Mouse (Mus musculus) A20 (cell line): Measurements from ENCODE around the gene Ints5.

Experiments
- DNase-seq: peaks from one replicate; pipeline ENCODE4 v3.0.0-alpha.2; 2011; ENCODE audit warnings: low read depth, low spot score

Gene Ints5

DNA sequence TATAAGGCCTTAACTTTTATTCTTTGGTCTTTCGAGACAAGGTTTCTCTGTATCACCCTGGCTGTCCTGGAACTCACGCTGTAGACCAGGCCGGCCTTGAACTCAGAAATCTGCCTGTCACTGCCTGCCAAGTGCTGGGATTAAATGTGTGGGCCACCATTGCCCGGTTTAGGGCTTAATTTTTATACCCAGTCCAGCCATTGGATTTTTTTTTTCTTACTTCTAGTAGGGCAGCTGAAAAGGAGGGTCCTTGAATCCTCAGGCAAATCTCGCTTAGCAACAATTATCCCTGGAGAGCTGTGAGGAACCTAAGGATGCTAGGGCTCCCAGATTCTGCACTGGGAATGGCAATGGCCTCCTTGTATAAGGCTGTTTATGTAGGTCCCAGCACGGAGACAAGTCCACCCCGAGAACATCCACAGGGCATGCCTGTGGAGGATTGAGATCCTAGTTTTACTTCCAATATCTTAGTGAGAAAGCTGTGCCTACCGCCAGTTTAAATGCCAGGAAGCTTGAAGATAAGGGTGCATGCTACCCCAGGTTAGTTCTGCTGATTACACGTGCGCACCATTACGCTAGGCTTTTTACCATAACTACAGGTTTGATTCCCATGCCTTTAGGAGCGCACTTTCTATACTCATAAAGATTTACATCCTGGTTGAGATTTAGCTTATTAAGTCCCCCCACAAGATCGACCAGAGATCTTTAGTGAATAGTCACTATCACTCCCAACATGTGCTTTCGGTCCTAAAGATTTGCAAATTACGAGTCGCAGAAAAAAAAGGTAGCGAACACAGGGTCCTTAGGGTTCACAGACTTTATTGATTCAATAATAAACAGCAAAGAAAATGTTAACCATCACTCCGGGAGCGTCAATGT is 5.0 kb upstream of the Ints5 start:
- DNase-seq = peak; percentile 47

DNA sequence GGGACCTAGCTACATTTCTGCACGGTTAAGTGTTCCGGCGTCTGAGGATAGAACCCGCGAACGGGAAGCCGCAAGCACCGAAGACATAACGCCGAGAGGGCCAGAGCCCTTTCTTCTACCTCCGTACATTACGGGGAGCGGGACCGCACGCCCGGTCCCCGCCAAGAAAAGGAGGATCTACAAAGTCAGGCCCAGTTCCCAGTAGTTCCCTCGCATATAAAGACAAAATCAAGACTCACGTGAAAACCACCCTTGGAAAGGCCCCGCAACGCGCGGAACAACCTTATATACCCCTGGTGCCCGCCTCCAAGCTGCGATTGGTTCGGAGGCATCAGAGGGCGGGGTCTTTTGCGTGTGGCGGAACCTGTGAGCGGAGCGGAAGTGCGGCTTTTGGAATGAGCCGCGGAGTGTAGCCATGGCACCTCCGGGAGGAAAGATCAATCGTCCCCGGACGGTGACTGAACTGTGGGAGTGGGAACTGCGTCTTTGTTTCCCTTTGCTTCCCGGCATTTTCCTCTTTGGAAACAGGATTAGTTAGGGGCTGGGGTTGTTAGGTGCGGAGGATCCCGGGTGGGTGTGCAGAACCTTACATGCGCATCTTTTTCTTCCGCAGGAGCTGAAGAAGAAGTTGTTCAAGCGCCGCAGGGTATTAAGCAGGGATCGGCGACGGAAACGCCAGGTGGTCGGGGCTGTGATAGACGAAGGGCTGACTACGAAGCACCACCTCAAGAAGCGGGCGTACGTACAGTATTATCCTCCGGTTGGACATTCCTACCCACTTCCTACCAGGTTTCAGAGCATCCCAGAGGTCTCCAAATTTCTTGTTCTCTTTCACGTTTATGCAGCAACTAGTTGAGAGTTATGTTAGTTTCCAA is 4.1 kb upstream of the Ints5 start, which contains the start of the genes 1810009A15Rik and Gm49416:
1810009A15Rik (plus strand) TSS at position 343 of the 875 bp plus-strand sequence.
Gm49416 (plus strand) TSS at position 416 of the 875 bp plus-strand sequence.
- DNase-seq = peak; percentile 98

DNA sequence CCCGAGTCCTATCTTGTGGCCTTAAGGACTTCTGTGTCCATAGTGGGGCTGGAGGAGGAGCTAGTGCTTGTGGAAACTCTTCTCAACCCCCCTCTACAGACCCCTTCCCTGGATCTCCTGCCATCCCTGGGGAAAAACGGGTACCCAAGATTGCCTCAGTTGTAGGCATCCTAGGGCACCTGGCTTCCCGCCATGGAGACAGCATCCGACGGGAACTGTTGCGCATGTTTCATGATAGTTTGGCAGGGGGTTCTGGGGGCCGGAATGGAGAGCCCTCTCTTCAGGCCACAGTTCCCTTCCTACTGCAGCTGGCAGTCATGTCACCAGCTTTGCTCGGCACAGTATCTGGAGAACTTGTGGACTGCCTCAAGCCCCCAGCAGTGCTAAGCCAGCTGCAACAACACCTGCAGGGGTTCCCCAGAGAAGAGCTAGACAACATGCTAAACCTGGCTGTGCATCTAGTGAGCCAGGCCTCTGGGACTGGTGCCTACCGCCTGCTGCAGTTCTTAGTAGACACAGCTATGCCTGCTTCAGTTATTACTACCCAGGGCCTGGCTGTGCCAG is 2.7 kb downstream of the Ints5 start:
- DNase-seq = peak; percentile 84

DNA sequence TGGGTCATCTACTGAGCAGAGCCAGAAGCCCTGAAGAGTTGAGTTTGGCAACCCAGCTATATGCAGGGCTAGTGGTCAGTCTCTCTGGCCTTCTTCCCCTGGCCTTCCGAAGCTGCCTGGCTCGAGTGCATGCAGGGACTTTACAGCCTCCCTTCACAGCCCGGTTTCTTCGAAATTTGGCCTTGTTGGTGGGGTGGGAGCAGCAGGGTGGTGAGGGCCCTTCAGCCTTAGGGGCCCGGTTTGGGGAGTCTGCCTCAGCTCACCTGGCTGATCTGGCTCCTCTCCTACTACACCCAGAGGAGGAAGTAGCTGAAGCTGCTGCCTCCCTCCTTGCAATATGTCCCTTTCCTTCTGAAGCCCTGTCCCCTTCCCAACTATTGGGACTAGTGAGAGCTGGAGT is 3.4 kb downstream of the Ints5 start:
- peak; percentile 63 for DNase-seq

DNA sequence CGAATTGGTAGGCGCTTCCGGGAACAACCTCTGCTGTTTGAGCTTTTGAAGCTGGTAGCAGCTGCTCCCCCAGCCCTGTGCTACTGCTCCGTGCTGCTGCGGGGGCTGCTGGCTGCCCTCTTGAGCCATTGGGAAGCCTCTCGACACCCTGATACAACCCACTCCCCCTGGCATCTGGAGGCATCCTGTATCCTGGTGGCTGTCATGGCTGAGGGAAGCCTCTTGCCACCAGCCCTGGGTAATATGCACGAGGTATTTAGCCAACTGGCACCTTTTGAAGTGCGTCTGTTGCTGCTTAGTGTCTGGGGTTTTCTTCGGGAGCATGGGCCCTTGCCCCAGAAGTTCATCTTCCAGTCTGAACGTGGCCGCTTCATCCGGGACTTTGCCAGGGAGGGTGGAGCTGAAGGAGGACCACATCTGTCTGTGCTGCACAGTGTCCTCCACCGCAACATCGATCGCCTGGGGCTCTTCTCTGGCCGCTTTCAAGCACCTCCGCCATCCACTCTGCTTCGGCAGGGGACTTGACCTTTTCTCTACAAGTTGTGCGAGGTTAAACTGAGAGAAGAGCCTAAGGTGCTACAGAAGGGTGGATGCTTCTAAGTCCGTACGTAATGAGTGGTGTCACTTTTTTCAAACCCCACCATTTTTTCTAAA is 4.5 kb downstream of the Ints5 start:
- DNase-seq = peak; percentile 72

DNA sequence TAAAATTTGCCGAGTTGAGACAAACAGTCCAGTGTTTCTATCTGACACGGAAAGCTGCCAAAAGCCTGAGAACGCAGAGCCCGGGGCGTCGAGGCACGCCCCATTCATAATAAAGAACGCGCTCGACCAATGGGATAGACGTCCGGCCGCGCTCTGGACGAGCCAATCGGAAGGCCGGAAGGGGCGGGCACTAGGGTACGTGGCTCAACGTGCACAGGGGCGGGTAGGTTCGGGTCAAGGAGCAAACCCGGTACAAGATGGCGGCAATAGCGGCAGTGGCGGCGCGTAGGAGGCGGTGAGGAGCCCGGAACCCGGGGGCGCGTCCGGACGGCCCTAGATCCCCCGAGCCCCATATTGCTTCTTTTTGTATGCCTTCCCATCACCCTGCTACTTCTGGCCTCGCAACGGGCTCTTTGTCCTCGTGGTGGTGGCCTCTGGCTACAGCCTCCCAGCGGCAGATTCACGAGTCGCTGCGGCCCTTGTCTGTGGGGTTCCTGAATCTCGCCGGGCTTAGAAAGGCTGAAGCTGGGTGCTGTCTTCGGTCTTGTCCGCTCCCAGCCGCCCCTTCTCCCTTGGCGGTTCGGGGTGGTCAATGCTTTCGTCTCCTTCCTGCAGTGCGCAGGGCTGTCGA is 5.2 kb downstream of the Ints5 start, which contains the start of gene Ganab:
Ganab (plus strand) TSS at position 207 of the 631 bp plus-strand sequence.
- DNase-seq = peak; percentile 98

DNA sequence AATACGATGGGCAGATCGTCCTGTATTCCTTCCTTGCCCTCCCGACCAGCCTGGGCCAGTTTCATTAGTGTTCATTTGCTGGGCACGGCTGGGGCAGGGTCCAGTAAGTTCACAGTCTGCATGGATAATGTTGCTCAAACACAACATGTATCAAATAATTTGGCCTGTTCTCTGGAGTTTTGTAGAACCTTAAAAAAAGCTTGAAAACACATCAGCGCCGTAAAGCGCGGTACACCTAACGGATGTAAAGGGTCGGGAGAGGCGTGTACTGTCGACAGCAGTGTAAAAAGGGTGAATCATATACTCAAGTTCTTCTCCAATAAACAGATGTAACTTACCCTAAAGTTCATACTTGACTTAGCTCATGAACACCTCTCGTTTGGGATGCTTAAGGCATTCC is 5.8 kb downstream of the Ints5 start:
- DNase-seq = peak; percentile 49

DNA sequence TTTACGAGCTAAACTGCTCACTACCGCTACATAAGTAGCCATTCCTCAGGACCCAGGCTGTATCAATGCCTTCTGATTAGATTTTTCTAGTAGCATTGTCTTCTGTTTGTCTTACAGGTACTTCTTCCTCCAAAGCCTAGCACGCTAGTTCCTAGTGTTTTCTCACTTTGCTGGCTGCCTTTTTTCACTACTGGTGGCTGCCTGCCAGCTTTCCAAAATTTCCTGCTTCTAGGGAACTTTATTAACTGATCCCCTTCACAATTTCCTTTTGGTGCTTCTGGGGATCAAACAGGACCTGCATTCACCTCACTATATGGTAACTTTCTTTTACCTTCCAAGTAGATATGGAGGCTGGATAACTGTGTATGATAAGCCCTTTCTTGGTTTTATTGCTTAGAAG is 6.3 kb downstream of the Ints5 start:
- no peak for DNase-seq

DNA sequence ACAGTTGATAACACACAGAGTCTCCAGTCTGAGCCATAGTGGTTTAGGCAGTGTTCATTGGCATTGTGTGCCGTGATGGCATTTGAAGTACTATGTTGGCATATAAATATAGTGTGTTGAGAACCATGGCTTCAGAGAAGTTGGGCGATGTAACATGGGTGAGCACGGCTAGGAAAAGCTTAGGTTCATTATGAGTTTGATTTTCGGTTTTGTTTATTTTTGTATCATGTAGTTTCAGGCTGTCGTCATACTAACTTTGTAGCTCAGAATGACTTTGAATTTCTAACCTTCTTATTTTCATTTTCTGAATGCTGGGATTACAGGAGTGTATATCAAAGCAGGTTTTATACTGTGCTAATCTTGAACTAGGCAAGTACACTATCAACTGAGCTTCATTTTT is 10.6 kb downstream of the Ints5 start:
- no peak for DNase-seq

DNA sequence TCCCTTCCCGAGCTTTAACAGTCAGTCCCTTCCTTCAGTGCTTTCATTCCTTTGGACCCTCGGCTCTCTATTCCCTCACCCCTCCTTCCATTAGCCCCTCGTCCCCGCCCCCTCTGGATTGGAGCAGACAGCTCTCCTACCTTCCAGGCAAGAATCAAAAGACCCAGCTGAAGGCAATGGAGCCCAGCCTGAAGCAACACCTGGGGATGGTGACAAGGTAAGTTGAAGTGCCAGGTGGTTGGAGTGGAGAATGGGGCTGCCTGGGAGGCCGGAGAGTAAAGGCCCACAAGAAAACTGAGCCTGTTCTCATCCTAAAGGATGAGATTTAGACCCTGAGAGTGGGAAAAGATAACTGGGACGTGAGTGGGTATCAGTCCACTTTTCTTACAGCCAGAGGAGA is 15.7 kb downstream of the Ints5 start:
- no peak for DNase-seq

DNA sequence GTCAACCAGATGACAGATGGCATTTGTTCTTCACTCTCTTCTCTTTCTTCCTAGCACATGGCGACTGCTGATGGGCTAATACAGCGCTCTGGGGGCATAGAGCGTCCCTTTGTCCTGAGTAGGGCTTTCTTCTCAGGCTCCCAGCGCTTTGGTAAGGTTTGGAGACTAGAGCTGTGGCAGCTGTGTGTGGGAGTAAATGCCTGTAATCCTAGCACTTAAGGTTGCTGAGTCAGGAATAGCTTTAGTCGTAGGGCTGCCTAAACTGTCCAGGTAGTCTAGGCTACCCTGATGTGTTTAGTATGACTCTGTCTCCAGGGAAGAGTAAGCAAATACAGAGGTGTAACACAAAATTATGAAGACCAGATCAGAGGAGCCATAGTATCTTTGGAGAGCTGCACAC is 19.0 kb downstream of the Ints5 start:
- DNase-seq = no peak

DNA sequence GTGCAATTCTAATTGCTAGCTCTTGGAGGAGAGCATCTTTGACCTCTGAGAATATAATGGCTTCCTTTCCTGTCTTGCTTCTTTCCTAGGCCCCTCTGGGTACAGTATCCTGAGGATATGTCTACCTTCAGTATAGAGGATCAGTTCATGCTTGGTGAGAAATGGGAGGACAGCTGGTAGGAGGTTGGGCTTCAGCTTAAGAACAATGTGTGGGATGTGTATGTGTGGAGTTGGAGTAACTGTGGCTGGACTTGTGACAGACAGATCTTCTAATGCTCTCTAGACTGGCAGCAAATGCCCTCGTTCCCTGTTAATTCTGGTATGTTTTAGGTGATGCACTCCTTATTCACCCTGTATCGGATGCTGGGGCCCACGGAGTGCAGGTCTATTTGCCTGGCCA is 21.4 kb downstream of the Ints5 start:
- DNase-seq = no peak

DNA sequence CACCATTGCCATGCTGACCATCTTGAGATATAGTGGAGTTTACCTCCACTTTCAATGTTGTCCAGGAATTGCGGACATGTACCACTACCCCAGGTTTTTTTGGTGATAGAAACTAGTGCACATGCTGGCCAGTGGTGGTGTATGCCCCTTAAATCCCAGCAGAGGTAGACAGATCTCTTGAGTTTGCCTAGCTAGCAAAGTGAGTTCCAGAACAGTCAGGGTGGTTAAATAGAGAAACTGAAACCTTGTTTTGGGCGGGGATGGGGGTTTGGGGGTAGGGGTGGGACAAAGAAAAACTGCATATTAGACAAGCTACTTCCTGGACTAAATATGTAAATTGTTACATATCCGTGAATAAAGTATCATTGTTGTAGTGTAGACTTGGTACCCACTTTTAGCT is 26.2 kb downstream of the Ints5 start:
- peak; percentile 77 for DNase-seq

DNA sequence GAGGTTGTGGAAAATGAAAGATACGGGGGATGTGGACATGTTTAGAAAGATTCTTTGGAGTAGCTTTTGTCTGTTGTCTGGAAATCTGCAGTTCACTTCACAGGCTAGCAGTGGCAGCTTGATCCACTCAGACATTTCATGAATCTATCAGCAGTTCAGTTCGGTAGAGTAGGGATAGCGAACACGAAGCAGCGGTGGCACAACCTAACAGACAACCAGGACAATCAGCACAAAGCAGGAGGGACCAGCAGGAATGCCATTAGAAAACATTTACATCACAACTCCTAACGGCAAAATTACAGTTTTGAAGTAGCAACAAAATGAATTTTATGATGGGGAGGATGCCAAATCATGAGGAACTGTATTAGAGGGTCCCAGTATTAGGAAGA is 26.9 kb downstream of the Ints5 start:
- DNase-seq = peak; percentile 57

DNA sequence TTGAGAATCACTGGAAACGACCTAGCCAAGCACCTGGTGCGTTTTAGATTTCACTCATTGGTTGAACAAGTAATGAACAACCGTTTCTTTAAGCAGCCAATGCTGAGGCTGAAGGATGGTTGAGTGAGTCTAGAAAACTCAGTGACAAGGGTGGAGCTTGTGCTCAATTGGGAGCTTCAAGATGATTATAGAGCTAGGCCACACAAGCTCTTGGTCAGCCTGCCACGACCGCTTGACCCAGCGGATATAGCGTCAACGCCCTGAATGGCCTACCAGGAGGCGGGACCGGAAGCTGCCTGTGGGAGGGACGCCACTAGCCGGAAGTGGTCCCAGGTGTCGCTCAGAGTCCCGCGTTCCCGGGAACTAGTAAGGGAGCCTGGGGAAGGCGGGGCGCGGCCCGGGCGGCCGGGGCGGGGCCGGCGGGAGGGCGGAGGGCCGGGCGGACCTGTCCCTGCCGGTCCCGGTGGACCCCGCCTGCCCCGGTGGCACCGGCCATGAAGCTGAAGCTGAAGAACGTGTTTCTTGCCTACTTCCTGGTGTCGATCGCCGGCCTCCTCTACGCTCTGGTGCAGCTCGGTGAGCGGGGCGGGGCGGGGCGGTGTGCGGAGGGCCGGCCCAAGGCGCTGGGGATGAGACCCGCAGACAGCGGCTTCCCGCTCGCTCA is 27.4 kb downstream of the Ints5 start, which contains the start of gene B3gat3:
B3gat3 (plus strand) TSS at position 302 of the 664 bp plus-strand sequence.
- peak; percentile 96 for DNase-seq

DNA sequence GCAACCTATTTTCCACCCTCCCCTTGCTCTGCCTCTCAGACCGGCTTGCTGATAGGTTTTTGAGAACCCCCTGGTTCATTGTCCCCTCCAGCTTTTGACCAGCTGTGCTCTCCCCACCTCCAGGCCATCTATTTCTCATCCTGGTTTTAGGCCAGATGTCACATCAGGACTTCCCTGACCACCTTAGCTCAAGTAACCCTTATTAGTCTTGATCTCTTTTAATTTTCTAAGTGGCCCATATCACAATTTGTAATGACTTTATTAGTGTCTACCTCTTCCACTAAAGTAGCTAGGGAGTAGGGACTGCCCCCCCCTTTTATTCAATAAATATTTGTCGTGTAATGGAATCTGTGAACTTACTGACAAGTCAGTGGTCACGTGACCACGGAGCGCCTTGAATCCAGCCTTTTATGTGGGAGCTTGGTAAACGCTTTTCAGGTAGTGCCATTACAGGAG is 28.1 kb downstream of the Ints5 start:
- peak; percentile 68 for DNase-seq

DNA sequence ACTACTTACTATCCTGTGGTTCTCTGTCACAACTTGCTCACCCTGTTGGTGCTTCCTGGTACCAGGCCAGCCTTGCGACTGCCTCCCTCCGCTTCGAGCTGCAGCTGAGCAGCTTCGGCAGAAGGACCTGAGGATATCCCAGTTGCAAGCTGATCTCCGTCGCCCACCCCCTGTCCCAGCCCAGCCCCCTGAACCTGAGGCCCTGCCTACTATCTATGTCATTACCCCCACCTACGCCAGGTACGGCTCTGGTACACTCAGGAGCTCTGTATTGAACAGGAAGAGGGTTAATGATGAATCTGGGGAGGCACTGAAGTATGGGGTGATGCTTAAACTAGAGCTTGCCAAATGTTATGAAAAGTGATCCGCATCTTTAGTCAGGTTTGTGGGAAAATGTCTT is 28.9 kb downstream of the Ints5 start:
- no peak for DNase-seq

DNA sequence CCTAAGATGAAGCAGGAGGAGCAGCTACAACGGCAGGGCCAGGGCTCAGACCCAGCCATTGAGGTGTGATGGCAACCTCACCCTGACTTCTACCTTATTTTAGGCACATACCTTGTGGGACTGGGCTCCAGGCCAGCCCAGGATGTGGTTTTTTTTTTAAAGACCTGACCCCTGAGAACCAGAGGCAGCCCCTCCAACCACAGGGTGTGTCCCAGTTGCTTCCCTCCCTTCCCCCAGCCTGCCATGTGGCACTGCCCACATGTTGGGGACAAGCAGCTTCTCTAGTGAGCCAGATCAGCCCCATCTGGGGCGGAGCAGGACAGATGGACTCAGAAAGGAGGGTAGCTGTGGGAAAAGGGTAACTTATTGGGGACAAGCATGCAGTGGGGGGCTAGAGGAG is 34.0 kb downstream of the Ints5 start:
- no peak for DNase-seq

DNA sequence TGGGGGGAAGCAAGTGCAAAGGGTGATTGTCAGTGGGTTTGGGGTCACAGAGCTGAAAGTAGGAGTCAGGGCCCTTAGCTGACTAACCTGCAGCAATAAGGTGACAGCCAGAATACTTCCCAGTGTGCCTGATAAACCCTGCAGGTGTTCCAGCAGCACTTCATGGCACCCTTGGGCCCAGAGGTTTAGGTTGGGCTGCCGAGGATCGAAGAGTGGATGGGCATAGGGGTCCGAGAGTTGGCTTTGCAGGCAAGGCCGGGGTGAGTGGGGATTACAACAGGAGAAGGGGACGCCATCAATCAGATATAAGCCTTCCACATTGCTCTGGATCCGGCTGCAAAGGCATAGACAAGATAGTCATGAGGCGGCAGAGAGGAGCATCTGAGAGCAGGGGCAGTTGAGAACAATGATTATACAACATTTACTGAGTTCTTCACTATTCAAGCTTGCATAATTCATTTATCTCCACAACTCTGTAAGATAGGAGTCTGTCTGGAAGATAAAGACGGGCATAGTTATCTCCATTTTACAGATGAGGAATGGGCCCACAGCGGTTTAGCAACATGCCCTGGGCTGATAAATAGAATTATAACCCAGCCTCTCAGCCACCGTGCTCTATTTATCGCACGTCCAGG is 35.2 kb downstream of the Ints5 start:
- DNase-seq = no peak

DNA sequence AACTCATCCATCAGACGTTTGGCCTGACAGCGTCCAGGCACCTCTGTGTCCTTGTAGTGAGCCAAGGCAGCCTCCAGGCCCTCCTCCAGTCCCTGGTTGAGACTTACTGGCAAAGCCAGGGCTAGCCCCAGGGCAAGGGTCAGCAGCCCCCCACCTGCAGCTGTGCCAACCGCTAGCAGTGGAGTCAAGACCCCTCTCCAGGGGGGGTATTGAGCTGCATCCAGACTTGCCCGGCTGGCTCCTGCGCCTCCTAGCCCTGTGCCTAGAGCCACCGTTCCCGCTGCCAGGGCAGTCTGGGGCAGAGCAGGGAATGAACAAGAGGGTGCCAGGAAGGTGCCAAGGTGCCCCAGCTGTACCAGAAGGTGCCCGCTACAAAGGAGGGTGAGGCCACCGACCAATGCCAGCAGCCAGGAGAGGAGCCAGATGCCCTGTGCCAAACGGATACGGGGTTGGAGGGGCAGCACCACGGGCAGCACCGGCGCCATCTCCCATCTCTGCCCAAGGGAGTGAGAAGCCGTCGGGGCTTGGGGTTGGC is 36.0 kb downstream of the Ints5 start:
- DNase-seq = no peak
